Mouse (Mus musculus): ENCODE measurements around the gene Olfr323.

Olfr323 gene

GRCm38 (mm10) chr11:58630401-58630800 lies at the start of gene Olfr323:
Gene Olfr323, minus strand, starts transcription at chr11:58630501.
- DNase-seq (ENCODE audit: low spot score): no peak

- no peak for DNase-seq (ENCODE audit: low spot score)
Observed at GRCm38 (mm10) chr11:58671825-58672224, 41.5 kb upstream of the Olfr323 start.

- no peak for DNase-seq (ENCODE audit: low spot score)
Observed at GRCm38 (mm10) chr11:58669252-58669651, 39.0 kb upstream of the Olfr323 start.

GRCm38 (mm10) chr11:58658596-58658995 lies 28.3 kb upstream of the Olfr323 start, which contains the start of gene Olfr322:
Gene Olfr322, plus strand, starts transcription at chr11:58658782.
- DNase-seq (ENCODE audit: low spot score): no peak

- no peak for DNase-seq (ENCODE audit: low spot score)
Observed at GRCm38 (mm10) chr11:58655151-58655550, 24.9 kb upstream of the Olfr323 start.

GRCm38 (mm10) chr11:58643350-58643749 lies 13.0 kb upstream of the Olfr323 start:
- DNase-seq (ENCODE audit: low spot score): peak; percentile 51

- no peak for DNase-seq (ENCODE audit: low spot score)
Observed at GRCm38 (mm10) chr11:58641638-58642358, 11.5 kb upstream of the Olfr323 start.

- DNase-seq (ENCODE audit: low spot score): no peak
Observed at GRCm38 (mm10) chr11:58641057-58641456, 10.8 kb upstream of the Olfr323 start.

GRCm38 (mm10) chr11:58640272-58640867 lies 10.1 kb upstream of the Olfr323 start, which contains the start of gene Trim58:
Gene Trim58, plus strand, starts transcription at chr11:58640465.
- DNase-seq (ENCODE audit: low spot score): no peak

- no peak for DNase-seq (ENCODE audit: low spot score)
Observed at GRCm38 (mm10) chr11:58638176-58638701, 7.9 kb upstream of the Olfr323 start.

GRCm38 (mm10) chr11:58636376-58636977 lies 6.2 kb upstream of the Olfr323 start:
- peak; percentile 47 for DNase-seq (ENCODE audit: low spot score)

GRCm38 (mm10) chr11:58634878-58635277 lies 4.6 kb upstream of the Olfr323 start:
- no peak for DNase-seq (ENCODE audit: low spot score)

- no peak for DNase-seq (ENCODE audit: low spot score)
Observed at GRCm38 (mm10) chr11:58626146-58626545, 4.2 kb downstream of the Olfr323 start.

GRCm38 (mm10) chr11:58618793-58619192 lies 11.5 kb downstream of the Olfr323 start:
- no peak for DNase-seq (ENCODE audit: low spot score)

- no peak for DNase-seq (ENCODE audit: low spot score)
Observed at GRCm38 (mm10) chr11:58618369-58618768, 11.9 kb downstream of the Olfr323 start.

GRCm38 (mm10) chr11:58615975-58616374 lies 14.3 kb downstream of the Olfr323 start, which contains the start of gene 2210407C18Rik:
Gene 2210407C18Rik, minus strand, starts transcription at chr11:58616075.
- DNase-seq (ENCODE audit: low spot score): no peak

GRCm38 (mm10) chr11:58614526-58614925 lies 15.8 kb downstream of the Olfr323 start:
- DNase-seq (ENCODE audit: low spot score): no peak

- DNase-seq (ENCODE audit: low spot score): no peak
Observed at GRCm38 (mm10) chr11:58613359-58613758, 16.9 kb downstream of the Olfr323 start.

- DNase-seq (ENCODE audit: low spot score): no peak
Observed at GRCm38 (mm10) chr11:58607030-58607429, 23.3 kb downstream of the Olfr323 start.

- no peak for DNase-seq (ENCODE audit: low spot score)
Observed at GRCm38 (mm10) chr11:58606177-58606919, 24.0 kb downstream of the Olfr323 start.

- no peak for DNase-seq (ENCODE audit: low spot score)
Observed at GRCm38 (mm10) chr11:58605228-58605627, 25.1 kb downstream of the Olfr323 start.

- DNase-seq (ENCODE audit: low spot score): no peak
Observed at GRCm38 (mm10) chr11:58604688-58605087, 25.6 kb downstream of the Olfr323 start.

Data from T-cell, adult 2 months (primary cell).